Mouse (Mus musculus) thymus, postnatal 36 days (tissue): ENCODE data around the gene Sorbs1.

Source experiments
- DNase-seq, 2 experiments: peaks; one replicate each; pipeline ENCODE4 v3.0.0; 2022; ENCODE audit warnings: mixed read lengths in 2 of 2

Sorbs1 gene

DNA sequence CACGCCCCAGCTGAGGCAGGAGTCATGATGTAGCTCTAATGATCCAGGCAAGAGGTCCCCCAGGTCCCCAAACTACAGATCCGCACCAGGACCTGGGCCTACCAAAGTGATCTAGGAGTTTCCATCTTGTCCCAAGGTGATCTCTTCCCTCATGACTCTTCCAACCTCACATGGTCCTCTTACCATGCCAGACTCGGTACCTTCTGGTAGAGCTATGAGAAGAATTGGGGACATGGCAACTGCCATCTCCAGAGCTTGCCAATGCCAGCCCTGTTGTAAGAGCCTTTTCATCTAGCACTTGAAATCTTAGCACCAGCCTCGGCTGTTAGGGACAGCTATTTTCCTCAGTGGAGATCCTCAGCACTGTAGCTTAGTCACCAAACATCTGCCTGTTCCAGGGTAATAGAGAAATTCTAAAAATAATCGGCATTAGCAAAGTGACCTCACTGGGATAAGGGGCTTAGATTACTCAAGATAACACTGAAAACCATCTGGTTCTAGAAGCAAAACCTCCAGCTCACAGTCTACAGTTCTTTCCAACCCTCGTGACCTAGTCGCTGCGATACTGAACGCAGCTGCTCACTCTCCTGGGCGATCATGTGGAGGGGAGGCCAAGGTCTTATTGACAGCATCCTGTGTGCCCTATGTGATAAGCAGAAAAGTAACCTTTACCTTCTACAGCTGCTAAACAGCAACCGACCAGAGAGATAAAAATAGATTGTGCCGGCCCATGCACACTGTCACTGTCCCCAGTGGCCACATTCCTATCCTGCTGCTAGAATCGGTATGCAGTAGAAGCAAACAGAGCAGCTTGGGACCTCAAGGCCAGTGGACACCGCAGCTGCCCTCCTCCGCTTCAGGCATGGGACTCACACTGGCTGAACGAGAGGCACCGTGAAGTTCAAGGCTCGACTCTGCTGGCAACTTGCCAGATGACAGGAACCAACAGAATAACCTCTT, 143.4 kb downstream of the Sorbs1 start:
- DNase-seq = no peak

DNA sequence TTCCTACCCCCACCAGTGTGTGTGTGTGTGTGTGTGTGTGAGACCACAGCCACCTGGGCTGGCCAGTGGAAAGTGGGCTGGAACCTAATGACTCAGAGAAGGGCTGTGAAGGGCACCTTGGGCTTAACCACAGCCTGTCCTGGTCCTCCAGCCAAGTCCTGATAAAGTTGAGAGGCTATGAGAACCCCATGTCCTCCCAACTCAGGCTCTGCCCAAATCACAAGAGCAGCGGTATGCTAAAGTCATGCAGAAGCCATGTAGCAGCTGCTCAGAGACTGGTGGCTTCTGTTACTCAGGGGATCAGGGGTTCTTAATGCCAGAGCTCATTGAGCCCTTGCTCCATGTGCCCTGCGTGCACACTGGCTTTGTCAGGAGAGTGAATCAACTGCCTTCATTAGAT, 145.1 kb downstream of the Sorbs1 start:
- DNase-seq = no peak

DNA sequence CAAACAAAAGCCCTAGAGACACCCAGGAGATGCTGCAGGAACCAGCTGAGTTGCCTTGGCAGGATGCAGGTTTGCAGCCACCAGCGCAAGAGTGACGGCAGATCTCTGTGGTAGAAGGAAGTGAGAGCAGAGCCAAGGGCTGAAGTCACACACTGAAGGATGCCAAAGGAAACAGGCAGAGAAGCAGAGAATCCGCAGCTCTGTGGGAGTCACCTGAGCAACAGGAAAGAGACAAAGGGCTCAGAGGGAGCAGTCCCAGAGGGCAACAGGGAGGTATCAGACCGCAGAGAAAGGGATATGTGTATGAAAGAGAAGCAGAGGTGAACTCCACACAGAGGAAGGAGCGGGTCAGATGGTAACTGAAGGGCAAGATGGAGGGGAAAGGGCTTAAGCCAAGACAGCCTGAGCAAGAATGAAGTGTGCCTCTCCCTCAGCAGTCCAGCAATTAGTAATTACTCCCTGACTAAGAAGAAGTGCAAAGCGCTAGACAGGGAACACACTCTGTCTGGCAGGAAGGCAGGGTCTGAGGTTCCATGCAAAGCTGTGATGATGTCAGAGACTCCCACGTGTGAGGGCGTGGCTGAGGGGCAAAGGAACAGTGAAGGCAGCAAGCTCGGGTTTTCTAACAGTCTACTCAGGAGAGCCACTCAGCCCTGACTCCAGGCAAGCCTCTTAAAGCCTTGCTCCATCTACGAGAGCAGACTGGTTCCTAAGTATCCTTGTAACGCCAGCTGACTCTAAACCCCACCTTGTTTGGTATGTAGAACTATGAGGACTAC, 147.2 kb downstream of the Sorbs1 start:
- peak; percentile 22 to 46 for DNase-seq

DNA sequence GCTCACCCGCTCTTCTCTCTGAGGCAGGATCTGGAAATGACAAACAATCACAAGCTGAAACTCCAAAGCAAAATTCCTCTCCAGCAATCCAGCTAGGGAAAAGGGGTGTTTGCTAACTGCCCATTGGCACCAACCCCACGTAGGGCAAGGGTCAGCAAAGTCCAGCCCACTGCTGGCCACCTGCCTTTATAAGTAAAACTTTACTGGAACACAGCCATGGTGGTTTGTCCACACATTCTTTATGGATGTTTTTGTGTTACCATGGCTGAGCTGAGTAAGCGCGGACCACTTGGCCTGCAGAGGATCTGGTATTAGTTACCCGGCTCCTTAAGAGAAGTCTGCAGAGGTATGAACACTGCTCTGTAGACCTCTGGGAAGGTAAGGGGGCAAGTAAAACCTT, 148.4 kb downstream of the Sorbs1 start:
- no peak for DNase-seq

DNA sequence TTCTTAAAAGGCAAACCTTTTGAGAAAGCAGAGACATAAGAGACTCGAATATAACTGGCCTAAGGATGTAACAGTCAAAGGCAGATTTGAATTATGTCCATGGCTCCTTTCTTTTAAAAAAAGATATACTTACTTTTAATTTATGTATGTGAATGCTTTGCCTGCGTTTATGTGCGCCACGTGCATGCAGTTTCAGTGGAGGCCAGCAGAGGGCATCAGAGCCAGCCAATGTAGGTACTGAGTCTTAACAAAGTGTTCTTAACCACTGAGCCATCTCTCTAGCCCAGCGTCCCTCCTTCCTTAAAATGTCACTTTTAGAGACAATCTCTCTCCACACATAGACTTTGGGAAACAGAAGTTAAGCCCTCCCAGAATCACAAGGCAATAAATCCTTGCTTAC, 150.1 kb downstream of the Sorbs1 start:
- DNase-seq = no peak

DNA sequence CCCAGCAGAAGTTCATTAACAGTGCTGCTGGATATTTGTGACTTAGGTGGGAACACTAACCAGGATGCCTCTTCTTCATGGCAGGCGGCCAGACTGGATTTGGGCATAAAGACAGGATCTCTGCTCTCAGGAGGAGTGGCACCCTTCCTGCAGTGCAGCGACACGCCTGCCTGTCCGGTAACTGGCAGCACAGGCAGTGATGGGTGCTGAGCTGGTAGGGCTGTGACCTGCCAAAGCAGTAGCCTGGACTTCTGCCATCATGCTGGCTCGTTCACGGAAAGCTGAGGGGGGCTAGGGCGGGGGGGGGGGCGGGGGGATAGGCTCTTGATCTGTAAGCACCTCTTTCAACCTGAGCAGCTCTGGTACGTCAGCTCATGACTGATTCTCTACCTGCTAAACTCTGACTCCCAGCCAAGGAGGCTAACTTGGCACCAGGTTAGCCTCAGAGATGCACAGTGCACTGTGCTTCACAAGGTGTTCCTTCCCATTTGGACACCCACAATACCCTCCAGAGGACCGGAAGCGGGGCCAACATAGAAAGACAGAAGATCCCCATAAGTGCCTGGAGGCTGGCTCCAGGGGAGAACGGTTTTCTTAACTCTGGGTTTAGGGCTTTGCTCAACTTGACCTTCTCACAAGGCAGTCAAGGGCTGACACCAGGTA, 151.2 kb downstream of the Sorbs1 start:
- DNase-seq = no peak

DNA sequence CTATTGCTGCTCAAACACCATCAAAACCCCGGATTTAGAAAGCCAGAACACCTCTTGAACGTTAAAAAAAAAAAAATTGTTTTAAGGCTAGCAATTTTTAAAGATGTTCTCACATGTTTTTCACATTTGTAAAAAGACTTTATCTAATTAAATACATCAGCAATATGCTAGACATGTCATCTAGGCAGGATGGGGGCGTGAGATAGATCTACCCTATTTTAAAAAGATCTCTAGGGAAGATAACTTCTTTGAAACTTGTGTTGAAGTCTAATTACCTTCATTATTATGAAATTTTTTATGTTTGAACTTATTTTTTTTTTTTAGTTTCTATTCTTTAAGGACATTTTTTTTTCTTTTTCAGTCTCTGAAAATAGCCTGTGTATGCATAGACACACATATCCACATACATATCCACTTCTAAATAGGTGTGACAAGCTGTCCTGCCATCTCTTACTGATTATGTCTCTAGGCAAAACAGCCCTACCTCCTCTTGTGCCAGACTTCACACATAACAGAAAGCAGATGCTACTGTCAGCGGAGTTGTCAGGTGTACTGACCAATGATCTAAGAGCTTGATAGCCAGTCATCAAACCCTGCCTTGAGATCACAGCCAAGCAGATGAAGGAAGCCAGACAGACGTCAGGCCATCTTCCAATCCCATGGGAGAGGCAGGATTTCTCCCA, 153.7 kb downstream of the Sorbs1 start:
- no peak for DNase-seq

DNA sequence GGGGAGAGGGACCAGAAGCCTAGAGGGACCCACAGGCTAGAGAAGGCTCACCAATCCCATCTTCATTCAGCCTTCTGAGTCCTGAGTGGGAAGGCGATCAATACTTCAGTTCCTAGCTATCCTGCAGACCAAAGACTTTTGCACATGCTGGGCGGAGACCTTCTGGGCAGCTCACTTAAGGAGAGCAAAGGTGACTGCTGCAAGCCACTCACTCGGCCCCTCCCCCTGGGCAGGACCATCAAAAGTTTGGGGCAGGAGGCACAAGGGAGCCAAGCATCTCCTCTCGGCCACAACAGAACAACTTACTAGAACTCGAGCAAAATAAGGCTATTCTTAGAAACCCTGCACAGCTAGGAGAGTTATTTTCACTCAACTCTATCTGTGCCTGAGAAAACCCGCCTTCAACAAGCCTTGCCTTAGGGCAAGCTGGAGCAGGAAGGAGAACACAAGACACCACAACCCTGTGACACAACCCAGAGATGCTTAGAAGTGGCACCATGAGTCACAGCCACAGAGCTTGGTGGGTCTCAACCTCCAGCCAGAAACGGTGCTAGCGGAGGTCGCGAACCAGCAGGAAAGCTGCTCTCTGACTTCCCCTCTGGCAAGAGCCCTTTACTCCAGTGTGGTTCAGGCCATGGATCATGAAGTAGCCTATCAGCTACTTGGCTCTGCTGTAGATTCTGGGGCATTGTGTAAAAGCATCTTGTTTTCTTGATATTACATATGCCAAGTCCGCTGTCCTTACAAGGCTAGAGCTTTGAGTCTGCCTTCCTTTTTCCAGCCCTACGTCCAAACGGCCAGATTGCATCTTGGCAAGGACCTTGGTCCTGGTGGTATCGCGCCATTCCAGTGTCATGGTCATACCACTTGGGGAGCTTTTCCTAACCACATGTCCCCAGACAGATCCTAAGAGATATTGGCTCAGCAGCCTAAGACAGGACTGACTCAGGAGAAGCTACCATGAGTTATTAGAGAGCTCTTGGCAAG, 156.8 kb downstream of the Sorbs1 start:
- peak in 1 of 2 experiments; percentile 11 for DNase-seq

DNA sequence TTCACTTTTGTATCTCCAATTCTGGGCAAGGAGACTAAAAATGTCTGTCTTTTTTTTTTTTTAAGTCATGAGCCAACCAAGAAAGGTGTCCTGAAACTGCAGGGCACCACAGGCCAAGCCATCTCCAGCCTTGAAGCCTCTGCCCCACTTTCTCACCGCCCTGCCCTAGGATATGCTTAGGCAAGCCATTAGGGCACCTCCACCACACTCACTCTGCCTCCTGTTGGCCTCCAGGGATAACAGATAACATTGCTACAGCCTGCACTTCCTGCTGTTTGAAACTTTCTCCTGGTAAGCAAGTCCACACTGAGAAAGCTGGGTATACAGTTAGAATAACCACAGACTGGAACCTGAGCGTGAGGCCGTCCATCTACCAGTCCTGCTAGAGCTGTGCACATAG, 158.5 kb downstream of the Sorbs1 start:
- DNase-seq = no peak

DNA sequence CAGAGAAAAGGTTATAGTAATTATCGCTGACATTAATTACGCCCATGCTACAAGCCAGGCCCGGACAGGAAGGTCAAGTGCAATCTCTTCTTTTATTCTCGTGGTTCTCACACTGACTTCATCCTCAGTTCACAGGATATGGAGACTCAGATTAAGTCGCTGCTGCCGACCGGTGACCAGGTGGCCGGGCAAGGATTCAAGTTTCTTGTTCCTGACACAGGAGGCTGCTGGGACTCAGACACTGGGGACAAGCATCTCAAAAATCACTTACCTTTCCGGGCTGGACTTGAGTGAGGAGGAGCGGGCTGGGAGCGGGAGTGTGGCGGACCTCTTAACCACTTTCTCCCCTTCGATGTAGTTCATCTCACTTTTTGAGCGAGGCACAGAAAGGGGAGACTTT, 161.6 kb downstream of the Sorbs1 start:
- no peak for DNase-seq

DNA sequence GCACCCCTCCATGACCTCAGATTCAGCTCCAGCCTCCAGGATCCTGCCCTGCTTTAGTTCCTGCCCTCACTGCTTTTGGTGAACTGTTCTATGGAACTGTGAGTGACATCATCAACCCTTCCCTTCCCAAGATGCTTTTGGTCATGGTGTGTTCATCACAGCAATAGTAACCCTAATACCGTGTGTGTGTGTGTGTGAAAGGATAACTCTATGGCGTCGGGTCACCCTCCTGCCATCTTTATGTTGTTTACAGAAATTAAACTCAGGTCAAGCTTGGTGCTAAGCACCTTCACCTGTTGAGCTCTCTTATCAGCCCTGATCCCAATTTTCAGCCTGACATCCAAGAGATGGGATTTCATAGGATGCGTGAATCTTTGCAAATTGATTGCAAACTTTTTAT, 162.7 kb downstream of the Sorbs1 start:
- no peak for DNase-seq

DNA sequence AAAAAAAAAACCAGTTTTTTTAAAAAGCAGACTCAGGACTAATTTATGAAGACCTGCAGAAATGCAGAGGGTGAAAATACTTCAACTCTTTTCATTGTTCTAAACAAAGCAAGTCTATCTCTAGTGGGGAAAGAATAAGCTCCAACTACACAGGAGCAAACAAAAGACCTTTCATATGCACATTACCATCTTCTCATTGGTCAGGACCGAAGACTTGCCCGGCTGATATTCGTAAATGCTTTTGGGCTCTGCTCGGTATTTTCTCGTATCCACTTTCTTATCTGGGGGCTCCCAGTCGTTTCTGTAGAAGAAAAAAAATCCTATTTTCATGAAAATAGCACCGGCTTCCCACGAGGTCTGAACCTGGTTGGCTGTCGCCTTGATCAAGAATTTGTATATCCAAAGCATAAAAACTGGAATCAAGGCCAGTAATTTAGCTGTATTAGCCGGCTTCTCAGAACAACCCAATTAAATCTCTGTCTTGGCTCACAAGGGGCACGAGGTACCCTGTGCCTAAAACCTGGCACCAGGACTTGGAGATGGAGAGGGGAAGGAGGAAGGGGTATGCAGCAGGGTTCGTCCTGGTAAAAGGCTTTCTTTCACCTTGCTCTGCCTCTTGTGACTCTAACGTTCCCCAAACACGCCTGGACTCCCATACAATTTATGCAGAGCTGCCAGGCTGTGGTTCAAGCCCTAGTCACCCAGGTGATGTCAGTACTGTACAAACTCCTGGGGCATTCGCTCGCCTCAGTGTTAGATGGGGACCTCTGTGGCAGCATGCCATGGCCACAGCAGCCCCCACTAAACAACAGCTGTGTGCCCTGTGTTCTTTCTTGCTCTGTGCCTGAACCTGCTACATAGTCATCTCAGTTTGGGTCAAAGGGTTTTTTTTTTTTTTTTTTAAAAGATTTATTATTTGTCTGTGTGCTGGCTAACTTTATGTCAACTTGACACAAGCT, 163.6 kb downstream of the Sorbs1 start:
- DNase-seq = no peak

DNA sequence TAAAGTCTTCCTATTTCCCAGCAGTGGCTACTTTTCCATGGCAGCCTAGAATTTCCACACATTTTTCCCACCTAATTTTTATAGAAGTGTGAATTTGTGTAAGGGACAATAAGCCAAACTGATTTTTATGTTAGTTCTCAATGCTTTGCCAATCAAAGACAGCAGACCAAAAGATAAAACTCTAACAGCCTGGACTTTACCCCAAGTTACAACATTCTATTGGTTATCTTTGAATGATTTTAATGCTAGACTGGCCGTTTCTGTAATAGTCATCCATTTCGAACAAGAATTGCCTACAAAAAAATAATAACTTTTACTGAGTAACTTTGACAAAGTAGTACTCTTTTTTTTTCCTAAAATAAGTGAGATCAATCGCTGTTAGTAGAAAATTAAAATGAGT, 164.3 kb downstream of the Sorbs1 start:
- no peak for DNase-seq

DNA sequence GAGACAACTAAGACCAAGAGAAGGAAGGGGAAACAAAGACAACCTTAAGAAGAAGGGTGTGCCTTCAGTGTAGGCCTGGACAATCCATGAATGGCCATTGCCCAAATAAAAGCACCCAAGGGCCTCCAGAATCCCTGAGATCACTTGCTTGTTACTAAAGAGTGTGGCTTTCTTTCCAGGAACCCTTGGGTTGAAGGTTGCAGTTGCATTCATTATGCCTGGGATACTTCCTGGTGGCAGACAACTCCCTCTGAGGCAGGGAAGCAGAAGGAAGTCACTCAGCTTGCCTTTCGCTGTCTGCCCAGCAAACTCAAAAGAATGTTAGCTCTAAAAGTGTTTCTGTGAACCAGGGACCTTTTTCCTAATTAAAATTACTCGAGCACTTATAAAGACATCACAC, 164.9 kb downstream of the Sorbs1 start:
- no peak for DNase-seq

DNA sequence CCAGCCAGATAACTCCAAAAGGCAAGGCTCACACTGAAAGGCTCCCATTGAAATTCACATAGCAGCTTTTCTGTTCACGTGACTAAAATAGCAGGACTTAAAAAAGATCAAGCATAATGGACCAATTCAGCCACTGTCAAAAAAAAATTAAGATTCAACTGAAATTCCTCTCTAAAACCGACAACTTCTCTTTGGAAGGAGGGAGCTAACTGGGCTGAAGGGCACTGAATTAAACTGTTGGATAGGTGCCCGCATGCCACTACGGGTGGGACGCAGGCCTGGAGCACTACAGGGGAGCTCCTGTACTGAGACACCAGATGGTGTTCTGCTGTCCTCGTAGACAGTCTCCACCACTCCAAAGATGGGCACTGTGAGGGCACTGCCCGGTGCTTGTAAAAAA, 165.4 kb downstream of the Sorbs1 start:
- no peak for DNase-seq

DNA sequence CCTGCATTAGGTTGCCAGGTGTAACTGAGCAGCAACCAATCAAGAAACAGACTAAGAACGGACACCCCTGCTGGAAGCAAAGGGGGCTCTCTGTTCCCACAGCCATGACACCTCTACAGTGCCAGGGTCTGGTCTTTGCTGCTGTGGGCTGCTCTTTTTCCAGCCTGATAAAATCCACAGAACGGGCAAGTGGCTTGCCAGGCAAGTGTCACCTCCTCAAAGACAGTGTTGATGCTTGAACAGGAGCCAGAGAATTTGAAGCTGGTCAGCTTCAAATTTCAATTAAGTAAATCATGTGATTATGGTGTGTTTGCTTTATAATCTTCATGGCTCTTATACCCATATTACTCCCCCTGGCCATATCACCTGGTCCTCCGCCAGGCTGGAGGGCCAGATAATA, 166.7 kb downstream of the Sorbs1 start:
- no peak for DNase-seq

DNA sequence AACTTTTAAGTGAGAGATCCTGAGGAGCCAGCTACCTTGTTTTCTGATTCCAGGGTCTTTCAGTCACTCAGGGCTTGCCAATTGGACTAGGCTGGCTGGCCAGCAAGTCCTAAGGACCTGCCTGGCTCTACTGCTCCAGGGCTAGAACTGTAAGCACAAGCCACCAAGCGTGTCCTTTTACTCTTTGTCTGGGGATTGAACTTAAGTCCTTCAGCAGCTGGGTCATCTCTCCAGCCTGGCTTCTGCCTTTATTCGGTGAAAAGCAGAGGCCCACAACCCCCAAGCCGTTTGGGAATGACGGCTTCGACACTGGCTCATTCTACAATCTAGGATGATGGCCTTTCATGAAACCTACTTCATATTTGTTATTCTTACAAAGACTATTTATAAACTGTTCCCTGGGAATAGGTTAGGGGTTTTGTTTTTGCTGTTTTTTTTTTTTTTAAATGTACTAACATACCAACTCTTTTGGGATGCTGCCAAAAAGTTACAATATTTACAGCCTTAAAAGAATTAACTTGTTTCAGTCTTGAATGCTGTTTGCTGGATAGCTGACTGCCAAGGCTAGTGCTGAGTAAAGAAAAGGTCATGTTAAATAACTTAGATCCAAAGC, 167.2 kb downstream of the Sorbs1 start:
- no peak for DNase-seq

DNA sequence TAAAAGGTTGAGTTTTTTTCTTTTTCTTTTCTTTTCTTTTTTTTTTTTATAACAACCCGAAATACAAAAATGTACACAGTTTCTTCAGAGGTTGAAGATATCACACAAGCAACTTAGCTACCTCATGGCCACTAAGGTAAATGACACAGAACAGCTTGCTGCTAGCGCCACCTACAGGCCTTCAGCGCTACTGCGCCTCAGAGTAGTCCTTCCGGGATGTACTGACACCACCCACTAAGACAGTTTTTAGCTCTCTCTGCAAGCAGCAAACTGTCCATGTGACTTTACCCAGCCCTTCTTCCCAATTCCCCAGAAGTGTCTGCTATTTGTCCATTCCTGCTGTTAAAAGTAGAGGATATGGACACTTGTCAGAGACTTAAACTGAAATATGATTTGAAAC, 167.9 kb downstream of the Sorbs1 start:
- DNase-seq = peak; percentile 56 to 60

DNA sequence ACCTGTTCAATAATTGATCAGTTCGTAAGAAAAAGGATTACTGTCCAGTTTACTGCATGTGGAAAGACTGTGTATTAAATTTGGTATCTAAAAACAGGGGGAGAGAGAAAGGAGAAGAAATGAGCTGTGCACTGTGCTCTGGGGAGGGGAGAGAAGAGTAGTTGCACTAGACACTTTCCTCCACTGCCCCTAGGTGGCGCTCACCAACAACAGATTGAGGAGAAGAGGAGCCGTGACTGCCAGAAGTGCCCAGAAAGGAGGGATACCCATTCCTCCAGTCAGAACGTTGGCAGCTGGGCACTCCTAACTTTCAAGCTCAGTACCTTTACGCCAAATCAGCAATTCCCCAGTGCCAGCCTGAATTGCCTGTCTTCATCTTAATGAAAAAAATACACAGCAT, 170.6 kb downstream of the Sorbs1 start:
- peak; percentile 70 to 78 for DNase-seq

DNA sequence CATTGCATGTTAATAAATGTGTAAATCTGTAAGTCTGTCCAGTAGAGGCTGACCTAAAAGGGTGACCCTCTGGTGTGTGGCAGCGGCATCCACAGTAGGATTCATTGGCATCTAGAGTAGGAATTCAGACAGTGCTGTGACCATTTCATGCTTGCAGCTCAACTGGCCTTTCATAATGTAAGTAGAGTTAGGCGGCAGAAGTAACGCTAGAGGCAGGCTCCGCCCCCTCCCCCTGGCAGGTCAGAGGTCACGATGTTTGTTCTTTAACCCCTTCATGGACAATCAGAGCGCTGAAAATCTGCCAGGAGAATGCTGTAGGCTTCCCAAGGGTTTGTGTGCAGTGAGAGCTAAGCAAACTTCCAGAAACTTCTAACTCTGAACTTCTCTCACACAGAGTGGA, 172.4 kb downstream of the Sorbs1 start:
- DNase-seq = no peak
